Mouse (Mus musculus) cerebellum, postnatal 4 days (tissue): ENCODE data around the gene Slitrk3.
"Not testable (repeated sequence)": the region's sequence is repeated elsewhere in the genome, so short reads cannot be mapped to it uniquely, and the experiment has no call there.

Source experiments
- DNase-seq, 2 experiments: peaks; one replicate each; pipeline ENCODE4 v3.0.0; 2022; ENCODE audit warnings: low spot score in 2 of 2, mixed read lengths in 1 of 2

Gene Slitrk3

DNA sequence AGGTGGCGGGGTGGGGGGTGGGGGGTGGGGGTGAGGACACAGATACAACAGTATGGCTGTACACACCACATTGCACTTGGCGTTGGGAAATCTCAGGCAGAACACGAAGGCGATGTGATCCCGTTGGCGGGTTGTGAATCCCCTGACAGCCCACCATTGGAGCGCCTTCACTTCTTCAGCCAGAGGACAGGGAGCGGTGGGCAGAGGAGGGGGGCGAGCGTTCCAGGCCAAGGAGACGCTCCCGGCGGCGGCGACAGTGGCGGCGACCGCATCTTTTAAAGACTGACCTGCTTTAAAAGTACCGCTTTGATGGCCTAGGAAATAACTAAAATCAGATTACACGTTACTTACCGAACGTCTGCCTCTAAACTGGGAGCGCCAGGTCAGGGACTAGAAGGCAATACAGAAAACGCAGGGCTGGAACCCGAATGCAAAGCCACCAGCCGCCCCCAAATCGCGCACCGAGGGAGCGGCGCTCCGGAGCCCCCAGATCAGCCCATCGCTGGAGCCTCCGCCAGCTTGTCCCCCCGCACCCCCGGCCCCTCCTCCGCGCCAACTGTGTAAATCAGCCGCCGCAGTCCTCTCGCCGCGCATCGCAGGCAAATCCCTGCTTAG is at the start of gene Slitrk3:
Gene Slitrk3, minus strand, starts transcription at position 607 of the 615 bp plus-strand sequence.
- peak in 1 of 2 experiments; percentile 52 for DNase-seq

GRCm38 (mm10) chr3:73094445-73094844 is 36.8 kb upstream of the Slitrk3 start:
- DNase-seq = not testable (repeated sequence)

GRCm38 (mm10) chr3:73084620-73085019 is 27.0 kb upstream of the Slitrk3 start:
- no peak for DNase-seq

DNA sequence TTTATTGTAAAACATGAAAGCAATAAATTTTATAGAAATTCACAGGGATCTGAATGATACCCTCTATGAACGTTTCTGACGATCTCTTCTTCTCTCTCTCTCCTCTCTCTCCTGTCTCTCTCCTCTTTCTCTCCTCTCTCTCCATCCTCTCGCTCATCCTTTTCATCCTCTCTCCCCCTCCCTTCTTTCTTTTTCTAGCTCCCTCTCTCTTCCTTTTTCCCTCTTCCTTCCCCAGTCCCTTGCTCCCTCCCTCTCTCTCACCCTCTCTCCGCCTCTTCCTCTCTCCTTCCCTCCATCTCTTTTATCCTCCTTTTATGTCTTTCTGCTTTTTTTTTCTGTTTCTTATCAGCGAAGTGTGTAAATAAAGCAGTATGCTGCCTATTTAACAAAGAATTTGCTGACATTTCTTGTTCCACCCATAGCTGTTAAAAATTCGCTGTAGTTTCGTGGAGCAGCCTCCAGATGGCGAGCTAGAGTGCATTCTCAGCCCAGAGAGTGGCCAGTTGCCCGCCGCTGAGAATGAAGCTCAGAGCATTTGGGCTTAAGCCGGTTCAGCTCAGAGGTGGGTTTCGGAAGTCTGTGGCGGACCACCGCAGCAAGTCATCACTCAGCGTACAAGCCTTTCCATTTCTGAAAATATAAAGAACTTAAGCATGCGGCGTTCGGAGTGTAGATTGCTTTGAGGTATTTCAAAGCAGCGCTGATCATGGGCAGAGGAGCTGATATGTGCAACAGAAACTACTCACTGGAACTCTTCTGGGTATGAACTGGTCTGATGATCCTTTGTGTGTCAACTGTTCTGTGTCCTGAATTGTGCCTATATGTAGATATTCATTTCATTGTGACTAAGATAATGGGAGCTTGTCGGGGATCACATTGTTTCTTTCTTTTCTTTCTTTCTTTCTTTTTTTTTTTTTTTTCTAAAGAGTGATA is 8.5 kb upstream of the Slitrk3 start:
- peak; percentile 71 to 83 for DNase-seq

GRCm38 (mm10) chr3:73058190-73058589 is 587 bp upstream of the Slitrk3 start:
- DNase-seq = no peak

- no peak for DNase-seq
Measured at GRCm38 (mm10) chr3:73056492-73057196, 959 bp downstream of the Slitrk3 start.

DNA sequence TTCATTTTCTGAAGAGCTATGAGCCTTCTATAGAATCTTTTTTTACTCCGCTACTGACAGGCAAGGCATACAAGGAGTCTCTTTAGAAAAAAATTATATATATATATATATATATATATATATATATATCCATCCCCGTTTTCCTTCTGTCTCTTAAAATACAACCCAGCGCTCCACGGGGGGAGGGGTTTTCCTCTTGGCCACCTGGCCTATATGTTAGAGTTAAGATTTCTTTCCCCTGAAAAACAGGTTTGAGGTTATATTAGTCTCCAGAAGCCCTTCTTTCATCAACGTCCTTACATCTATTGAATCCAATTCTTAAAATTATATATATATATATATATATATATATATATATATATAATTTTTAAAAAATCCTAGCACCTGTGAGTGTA is 1.6 kb downstream of the Slitrk3 start:
- DNase-seq = no peak

DNA sequence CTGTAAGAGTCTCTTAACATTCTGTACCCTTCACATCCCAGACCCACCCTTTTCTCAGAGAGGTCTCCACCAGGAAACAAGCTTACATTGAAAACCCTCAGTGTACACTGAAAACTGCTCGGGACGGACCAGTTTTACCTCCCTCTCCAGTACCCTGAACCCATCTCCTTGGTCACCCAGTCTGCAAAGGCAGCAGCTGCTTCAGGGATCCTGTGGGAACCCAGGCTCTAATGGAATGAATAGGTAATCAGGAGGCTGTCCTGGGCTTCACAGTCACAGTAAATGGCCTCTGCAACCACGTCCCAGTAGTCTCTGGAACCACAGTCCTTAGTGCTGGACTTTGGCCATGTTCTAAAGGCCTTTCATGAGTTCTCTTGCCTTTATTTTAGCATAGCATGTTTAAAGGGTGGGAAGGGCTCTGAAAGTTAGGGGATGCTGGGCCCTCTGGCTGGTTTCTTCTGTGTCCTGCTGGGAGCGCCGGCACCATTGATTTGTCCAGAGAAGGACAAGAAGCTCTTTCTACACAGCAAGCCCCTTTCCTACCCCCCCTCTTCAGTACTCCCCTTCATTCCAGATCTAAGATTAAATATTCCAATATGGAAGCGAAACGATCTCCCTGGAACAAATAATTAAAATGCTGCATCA is 2.1 kb downstream of the Slitrk3 start:
- DNase-seq = no peak

DNA sequence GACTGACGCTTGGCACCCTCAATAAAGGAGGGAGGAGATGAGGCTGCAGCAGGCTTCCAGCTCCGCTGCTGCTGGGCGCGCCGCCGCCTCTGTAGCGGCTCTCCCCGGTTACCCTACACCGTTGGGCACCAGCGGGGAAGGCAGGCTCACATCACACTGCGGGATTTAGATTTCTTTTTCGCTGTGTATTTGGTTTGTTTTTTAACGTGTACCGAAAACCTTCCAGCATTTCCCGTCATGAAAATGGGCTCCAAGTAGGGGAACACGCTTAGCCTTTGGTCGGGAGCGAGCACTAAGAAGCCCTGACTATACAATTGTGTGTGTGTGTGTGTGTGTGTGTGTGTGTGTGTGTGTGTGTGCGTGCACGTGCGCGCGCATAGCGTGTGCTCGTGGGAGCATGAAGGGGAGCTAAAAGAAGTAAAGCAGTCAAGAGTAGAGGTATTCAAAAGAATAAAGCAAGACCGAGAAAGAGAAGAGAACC is 4.1 kb downstream of the Slitrk3 start:
- DNase-seq = peak in 1 of 2 experiments; percentile 35

GRCm38 (mm10) chr3:73046248-73046647 is 11.4 kb downstream of the Slitrk3 start:
- peak; percentile 38 to 63 for DNase-seq

DNA sequence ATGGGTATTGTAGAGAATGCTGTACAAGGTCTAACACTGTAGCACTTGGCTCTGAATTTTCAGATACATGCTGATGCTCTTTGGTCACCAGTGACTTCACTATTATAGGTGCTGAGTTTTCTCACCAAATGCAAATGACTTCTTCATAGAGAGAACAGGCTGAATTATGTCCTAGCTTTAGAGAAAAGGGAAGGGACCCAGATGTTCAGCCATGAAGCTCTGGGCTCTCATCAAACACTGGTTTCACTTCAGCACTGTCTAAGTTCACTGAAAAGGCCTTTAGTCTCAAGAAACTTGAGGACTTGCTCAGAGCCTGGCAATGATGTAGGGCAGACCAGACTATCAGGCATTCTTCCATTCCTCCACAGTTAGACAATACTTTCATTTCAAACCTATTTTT is 15.3 kb downstream of the Slitrk3 start:
- no peak for DNase-seq

- DNase-seq = no peak
Measured at GRCm38 (mm10) chr3:73006045-73006444, 51.6 kb downstream of the Slitrk3 start.

- DNase-seq = no peak
Measured at GRCm38 (mm10) chr3:73002933-73003696, 54.5 kb downstream of the Slitrk3 start.

- DNase-seq = no peak
Measured at GRCm38 (mm10) chr3:72997517-72997916, 60.1 kb downstream of the Slitrk3 start.
